In genomic region chr15:79651481-79651880, GRCm38 (mm10) we compare ENCODE assay signal across 12 mouse cellular contexts. TPM values are rescaled to one million over a fixed set of nuclear protein-coding genes. Genes with fewer than 3 reads are reported as not detected.
A peak's percentile ranks its signal among the peaks of the same experiment; 100 is the strongest.
DNase-seq lines count a peak whose midpoint lies in the region; ATAC-seq lines count a peak whose summit lies in the region.
"Had no signal": no experiment of that assay in that cellular context is flagged by ENCODE, and none has a peak within 500 bp of the region (broad histone marks: within the 10 kb centered on the region; RNA-seq: fewer than 3 reads in every experiment).

No protein-coding gene starts in this region.

- no peak overlapping the region for H3K4me2 ChIP-seq in liver, embryonic 12.5 days
- H3K4me2 ChIP-seq: limb, embryonic 13.5 days had no signal

- peak; percentile 51 for DNase-seq in adrenal gland, postnatal 14 days
- DNase-seq in adrenal gland, adult 8-10 months: no peak
- DNase-seq in liver: peak; percentile 28
- DNase-seq in T-cell, adult 2 months (ENCODE audit: low spot score): peak; percentile 19
- peak; percentile 42 for DNase-seq in retina, embryonic 14.5 days (ENCODE audit: low spot score)
- DNase-seq in layer of hippocampus, postnatal 10 days (ENCODE audit: low spot score in 2 of 2): no peak
- DNase-seq: cerebellum, adult 9-11 months; gastrocnemius, postnatal 25 days; right cerebral cortex, postnatal 25 days had no signal

- 65% methylated on average over 4 of the region's 4 CpGs for WGBS in liver, embryonic 12.5 days (ENCODE audit: insufficient replicate concordance)

- H3K4me1 ChIP-seq in liver, embryonic 12.5 days: no peaks in the 10 kb centered on the region
- H3K4me1 ChIP-seq: limb, embryonic 13.5 days had no signal

- 0 out of 2 replicates have a peak, but pooled peaks cover 3% of the 10 kb centered on the region for H3K9me3 ChIP-seq in liver, embryonic 12.5 days (replicated peaks)

- no peak for ATAC-seq in liver, embryonic 12.5 days
- no peak for ATAC-seq in megakaryocyte-erythroid progenitor cell, adult 5-6 weeks (replicated peaks; ENCODE audit: low FRiP score, low TSS enrichment, poor library complexity, severe bottlenecking)

- H3K27ac ChIP-seq in liver, embryonic 12.5 days: no peak overlapping the region
- H3K27ac ChIP-seq: limb, embryonic 13.5 days had no signal

- H3K9ac ChIP-seq in liver, embryonic 12.5 days: no peak overlapping the region
- H3K9ac ChIP-seq: limb, embryonic 13.5 days had no signal

- H3K27me3 ChIP-seq in liver, embryonic 12.5 days (replicated peaks): no peaks in the 10 kb centered on the region
- H3K27me3 ChIP-seq: limb, embryonic 13.5 days had no signal

- no peaks in the 10 kb centered on the region for H3K36me3 ChIP-seq in liver, embryonic 12.5 days

- H3K4me3 ChIP-seq in liver, embryonic 12.5 days: no peak overlapping the region
- H3K4me3 ChIP-seq: limb, embryonic 13.5 days had no signal

RNA-seq across cellular contexts. Expression of gene Fam227a, which starts 7.3 kb away (rescaled TPM):
- 2.6 and 4.8 TPM in 2 replicates for total RNA-seq in adrenal gland, postnatal 14 days (2021)
- 1 to 10 TPM; 2.8 to 6.2 (median 4.4) TPM for total RNA-seq in adrenal gland, adult 8-10 months (2022)
- 0.20 and 0.37 TPM in 2 replicates for polyA plus RNA-seq in liver, embryonic 12.5 days (2016; fragmentation: Nextera tagmentation; extraction: Ambion mirVana)
- 1.1 and 11.4 TPM in 2 replicates for total RNA-seq in megakaryocyte-erythroid progenitor cell, adult 5-6 weeks (2014; fragmentation: Nextera tagmentation)
- 2.2 TPM in 1 of 2 replicates, not detected in the other for total RNA-seq in megakaryocyte-erythroid progenitor cell, adult 5-6 weeks (2017)
- 10 to 100 TPM in 1 of 2 experiments, 1 to 10 TPM in 1; 9.2 to 10.1 TPM for total RNA-seq in layer of hippocampus, postnatal 10 days (2021)

RNA-seq across cellular contexts. Expression of gene Cby1, which starts 7.5 kb away (rescaled TPM):
- 21.9 and 24.8 TPM in 2 replicates for total RNA-seq in adrenal gland, postnatal 14 days (2021)
- 10 to 100 TPM; 21.7 to 31.1 (median 24.9) TPM for total RNA-seq in adrenal gland, adult 8-10 months (2022)
- 20.3 and 21.8 TPM in 2 replicates for polyA plus RNA-seq in liver, embryonic 12.5 days (2016; fragmentation: Nextera tagmentation; extraction: Ambion mirVana)
- 18.3 and 32.9 TPM in 2 replicates for total RNA-seq in megakaryocyte-erythroid progenitor cell, adult 5-6 weeks (2014; fragmentation: Nextera tagmentation)
- 57.0 and 65.7 TPM in 2 replicates for total RNA-seq in megakaryocyte-erythroid progenitor cell, adult 5-6 weeks (2017)
- total RNA-seq in layer of hippocampus, postnatal 10 days (2021): 10 to 100 TPM; 55.6 to 56.6 TPM

RNA-seq across cellular contexts. Expression of gene Tomm22, which starts 19.2 kb away (rescaled TPM):
- total RNA-seq in adrenal gland, postnatal 14 days (2021): 116 and 120 TPM in 2 replicates
- 100 to 1,000 TPM in 2 of 4 experiments, 10 to 100 TPM in 2; 95.5 to 120 (median 105) TPM for total RNA-seq in adrenal gland, adult 8-10 months (2022)
- polyA plus RNA-seq in liver, embryonic 12.5 days (2016; fragmentation: Nextera tagmentation; extraction: Ambion mirVana): 209 and 217 TPM in 2 replicates
- 195 and 205 TPM in 2 replicates for total RNA-seq in megakaryocyte-erythroid progenitor cell, adult 5-6 weeks (2014; fragmentation: Nextera tagmentation)
- 85.4 and 108 TPM in 2 replicates for total RNA-seq in megakaryocyte-erythroid progenitor cell, adult 5-6 weeks (2017)
- 100 to 1,000 TPM in 1 of 2 experiments, 10 to 100 TPM in 1; 99.9 to 107 TPM for total RNA-seq in layer of hippocampus, postnatal 10 days (2021)

RNA-seq across cellular contexts. Expression of gene Josd1, which starts 36.2 kb away (rescaled TPM):
- total RNA-seq in adrenal gland, postnatal 14 days (2021): 38.0 and 43.9 TPM in 2 replicates
- 10 to 100 TPM; 22.8 to 30.3 (median 25.0) TPM for total RNA-seq in adrenal gland, adult 8-10 months (2022)
- polyA plus RNA-seq in liver, embryonic 12.5 days (2016; fragmentation: Nextera tagmentation; extraction: Ambion mirVana): 37.7 and 38.3 TPM in 2 replicates
- 43.6 and 59.8 TPM in 2 replicates for total RNA-seq in megakaryocyte-erythroid progenitor cell, adult 5-6 weeks (2014; fragmentation: Nextera tagmentation)
- total RNA-seq in megakaryocyte-erythroid progenitor cell, adult 5-6 weeks (2017): 43.8 and 49.8 TPM in 2 replicates
- total RNA-seq in layer of hippocampus, postnatal 10 days (2021): 10 to 100 TPM; 36.6 to 40.5 TPM

RNA-seq across cellular contexts. Expression of gene Gtpbp1, which starts 39.2 kb away (rescaled TPM):
- total RNA-seq in adrenal gland, postnatal 14 days (2021): 26.1 and 35.8 TPM in 2 replicates
- total RNA-seq in adrenal gland, adult 8-10 months (2022): 10 to 100 TPM; 27.2 to 43.1 (median 32.1) TPM
- 48.3 and 50.0 TPM in 2 replicates for polyA plus RNA-seq in liver, embryonic 12.5 days (2016; fragmentation: Nextera tagmentation; extraction: Ambion mirVana)
- total RNA-seq in megakaryocyte-erythroid progenitor cell, adult 5-6 weeks (2014; fragmentation: Nextera tagmentation): 73.3 and 79.3 TPM in 2 replicates
- 99.5 and 126 TPM in 2 replicates for total RNA-seq in megakaryocyte-erythroid progenitor cell, adult 5-6 weeks (2017)
- total RNA-seq in layer of hippocampus, postnatal 10 days (2021): 10 to 100 TPM; 42.5 to 46.8 TPM

Comparison
In these comparisons a context has a peak if more than half of its experiments do, and no peak if none do; other contexts are left out.
1. DNase-seq: peak in adrenal gland, postnatal 14 days (single experiment), liver (single experiment), T-cell, adult 2 months (single experiment) and retina, embryonic 14.5 days (single experiment); none in adrenal gland, adult 8-10 months (single experiment) and layer of hippocampus, postnatal 10 days (0 of 2).